Mouse (Mus musculus): ENCODE results near the gene Bcl2.

Bcl2 gene

DNA sequence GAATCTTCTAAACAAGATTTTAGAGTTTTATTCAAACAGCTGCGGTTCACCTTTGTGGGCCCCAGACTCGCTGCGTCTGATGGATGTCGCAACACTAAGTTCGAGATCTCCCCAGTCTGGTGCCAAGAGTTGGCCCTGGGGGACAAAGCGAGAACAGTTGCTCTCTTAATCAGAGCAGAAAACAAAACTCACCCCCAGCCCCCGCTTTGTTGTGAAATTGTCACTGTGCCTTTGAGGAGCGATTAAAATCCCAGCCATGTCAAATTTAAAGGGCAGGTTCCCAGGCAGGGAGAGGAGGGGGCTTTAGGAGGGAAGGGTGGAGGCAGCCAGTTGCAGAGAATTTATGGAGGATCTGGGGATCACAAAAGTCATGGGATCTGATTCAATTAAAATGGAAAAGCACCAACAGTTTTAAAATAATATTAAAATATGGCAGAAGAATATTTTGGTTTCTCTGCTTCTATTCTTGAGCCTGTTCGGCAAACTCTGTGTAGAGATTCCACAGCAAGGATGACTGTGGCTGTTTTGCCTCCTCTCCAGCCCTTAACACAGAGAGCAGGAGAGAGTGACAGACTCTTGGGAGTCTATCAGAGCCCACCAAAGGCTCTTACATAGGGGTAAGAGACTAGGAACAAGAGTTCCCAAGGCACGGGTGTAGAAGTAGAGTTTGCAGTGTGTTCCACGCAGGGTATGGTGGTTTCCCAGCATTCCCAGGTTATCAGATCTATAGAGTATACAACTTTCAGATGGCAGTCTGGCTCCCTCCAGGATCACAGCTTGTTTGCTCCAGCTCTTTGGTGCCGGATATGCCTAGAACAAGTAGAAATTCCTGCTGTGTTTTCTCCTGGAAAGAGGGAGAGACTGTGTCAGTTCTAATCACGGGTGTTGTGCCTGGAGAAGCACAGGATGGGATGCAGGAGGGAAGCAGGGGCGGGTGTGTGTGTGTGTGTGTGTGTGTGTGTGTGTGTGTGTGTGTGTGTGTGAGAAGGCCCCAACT, 130.5 kb downstream of the Bcl2 start:
- no peak for DNase-seq

DNA sequence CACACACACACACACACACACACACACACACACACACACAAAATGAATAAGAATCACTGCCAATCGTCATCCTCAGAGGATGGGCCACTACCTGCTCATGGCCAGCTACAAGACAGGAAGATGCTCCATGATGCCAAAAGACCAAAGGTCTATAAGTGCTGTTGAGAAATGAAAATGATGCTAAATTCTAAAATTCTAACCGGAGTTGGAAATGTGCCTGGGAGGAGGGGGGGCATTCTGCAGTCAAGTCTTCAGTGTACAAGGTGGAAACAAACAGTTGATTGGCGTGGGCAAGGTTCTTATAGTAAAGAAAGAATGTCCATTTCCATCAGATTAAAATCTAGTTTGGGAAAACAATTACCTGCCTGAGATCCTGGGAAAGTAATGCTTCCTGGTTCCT, 131.3 kb downstream of the Bcl2 start:
- no peak for DNase-seq

DNA sequence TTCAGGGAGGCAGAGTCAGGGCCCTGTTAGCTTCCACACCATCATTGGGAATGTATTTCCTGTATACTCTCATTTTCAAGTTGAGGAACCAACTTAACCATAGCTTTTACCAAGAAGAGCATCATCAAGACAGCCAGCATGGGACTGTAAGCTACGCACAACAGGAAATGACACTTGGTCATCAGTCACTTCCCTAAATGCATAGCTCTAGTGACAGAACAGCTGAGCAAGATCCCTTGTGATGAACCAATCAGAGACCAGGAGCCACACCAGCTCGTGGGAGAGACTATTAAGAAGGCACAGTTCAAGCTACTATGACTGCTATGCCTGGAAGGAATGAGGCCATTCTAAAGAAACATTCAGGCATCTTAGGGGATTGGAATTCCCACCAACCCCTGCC, 132.3 kb downstream of the Bcl2 start:
- no peak for DNase-seq

DNA sequence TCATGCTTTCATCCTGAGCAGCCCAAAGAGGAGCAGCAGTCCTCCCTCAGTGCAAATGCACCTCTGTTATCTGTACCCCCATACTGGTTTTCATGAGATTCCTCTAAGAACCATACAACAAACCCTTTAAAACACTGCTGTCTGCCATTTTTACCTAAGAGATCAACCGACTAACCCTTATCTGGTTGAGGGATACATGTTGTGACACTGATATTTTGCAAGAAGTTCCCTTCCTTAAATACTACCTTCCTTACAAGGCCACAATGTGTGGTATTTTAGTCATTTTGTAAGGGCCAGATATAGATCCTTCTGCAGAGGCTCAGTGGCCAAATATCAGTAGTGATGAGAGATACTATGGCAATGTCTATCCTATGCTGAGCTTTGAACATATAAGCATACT, 134.3 kb downstream of the Bcl2 start:
- DNase-seq = no peak

DNA sequence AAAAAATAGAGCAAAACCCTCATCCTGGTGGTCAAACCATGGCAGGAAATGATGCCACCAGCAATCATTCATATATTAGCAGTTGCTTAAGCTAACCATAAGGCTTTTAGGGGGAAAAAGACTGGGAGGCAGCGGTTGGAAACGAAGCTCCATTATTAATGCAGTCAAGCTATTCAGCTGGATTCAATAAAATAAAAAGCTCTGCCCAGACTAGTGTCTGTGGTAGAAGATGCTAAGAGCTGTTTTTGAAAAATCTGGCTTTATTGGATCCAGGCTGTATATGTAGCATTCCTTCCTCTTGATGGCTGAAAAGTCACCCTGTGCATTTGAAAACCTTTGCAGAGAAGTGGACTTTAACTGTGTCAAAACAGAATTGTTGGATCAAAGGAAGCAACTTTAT, 141.6 kb downstream of the Bcl2 start:
- DNase-seq = no peak

DNA sequence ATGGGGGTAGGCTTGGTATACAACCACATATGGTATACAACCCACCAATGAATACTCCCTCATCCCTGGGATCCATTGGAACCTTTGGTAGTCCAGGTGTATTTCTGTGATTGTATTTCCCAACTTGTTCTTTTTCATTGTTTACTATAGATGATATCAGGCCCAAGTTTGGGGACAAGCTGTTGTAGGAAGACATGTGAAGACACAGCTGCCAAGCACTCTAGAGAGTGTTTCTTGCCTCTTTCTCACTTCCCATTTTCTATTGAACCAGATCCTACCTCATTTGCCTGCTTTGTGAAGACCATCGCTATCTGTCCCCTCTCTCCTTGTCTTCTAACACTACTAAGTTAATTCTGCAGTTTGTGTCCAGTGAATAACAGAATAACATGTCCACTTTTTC, 143.2 kb downstream of the Bcl2 start:
- no peak for DNase-seq

DNA sequence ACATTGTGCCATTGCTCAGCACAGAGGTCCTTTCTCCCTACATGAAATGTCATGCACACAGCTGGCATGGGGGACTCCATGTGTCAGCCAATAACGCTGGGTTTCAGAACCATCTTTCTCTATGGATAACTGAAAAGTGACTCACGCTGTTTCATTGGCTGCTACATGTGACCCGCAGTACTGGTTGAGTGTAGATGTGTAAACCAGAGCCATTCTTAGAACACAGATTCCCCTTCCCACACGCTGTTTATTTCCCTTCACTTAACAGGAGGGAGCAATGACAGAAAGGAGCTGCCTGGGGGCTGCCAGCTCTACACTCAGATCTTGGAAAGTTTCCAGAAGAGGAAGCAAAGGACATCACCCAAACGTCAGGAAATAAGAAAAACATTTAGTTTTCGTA, 143.7 kb downstream of the Bcl2 start:
- DNase-seq = no peak

DNA sequence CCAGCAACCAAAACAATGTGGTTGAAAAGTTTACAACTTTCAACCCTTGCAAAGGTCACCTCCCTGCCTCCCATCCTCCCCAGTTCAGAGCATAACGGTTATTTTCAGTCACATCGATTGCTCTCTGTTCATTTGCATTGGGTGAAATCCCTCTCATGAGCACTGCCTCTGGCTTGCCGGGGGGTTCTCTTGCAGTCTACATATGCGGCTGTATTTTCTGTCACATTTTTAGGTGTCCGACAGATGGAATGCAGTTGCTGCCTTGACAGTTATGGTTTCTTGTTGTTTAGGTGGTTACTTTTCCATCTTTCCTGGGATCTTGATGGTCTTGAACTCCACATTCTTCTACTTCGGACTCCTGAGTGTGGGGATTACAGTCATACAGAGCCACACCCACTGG, 144.4 kb downstream of the Bcl2 start:
- DNase-seq = no peak

DNA sequence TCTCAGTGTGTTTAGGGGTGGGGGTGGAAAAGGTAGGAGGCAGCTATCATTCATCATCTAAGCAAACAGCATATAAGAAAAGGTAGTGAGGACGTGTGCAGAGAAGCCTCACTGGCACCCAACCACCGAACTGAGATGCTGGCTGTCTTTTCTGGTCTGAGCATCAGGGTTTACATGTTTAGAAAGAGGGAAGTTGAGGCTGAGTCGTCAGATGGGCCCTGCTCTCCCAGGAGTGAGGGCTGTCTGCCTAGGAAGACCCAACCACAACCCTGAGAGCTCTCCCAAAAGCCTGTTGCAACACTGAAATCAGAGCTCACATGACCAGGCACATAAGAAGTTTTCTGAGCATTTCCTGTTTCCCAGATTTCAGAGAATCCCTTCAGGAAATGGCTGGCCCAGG, 145.2 kb downstream of the Bcl2 start:
- no peak for DNase-seq

DNA sequence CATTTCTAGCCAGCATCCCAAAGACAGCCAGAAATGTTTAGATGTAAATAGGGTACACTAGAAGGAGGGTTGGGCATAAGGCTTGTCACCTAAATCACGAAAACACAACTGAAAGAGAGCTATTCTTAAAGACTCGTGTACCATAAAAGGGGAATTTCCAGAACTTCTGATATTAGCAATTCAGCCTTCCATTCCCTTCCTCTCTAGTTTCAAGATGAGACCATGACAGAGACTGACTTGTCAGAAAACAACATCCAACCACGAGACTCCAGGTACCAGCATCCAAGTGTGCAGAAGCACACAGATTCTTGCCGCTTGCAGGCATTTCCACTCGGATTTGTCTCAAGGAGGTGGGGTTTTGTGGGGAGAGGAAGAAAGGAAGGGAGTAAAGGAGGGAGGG, 146.6 kb downstream of the Bcl2 start:
- no peak for DNase-seq

DNA sequence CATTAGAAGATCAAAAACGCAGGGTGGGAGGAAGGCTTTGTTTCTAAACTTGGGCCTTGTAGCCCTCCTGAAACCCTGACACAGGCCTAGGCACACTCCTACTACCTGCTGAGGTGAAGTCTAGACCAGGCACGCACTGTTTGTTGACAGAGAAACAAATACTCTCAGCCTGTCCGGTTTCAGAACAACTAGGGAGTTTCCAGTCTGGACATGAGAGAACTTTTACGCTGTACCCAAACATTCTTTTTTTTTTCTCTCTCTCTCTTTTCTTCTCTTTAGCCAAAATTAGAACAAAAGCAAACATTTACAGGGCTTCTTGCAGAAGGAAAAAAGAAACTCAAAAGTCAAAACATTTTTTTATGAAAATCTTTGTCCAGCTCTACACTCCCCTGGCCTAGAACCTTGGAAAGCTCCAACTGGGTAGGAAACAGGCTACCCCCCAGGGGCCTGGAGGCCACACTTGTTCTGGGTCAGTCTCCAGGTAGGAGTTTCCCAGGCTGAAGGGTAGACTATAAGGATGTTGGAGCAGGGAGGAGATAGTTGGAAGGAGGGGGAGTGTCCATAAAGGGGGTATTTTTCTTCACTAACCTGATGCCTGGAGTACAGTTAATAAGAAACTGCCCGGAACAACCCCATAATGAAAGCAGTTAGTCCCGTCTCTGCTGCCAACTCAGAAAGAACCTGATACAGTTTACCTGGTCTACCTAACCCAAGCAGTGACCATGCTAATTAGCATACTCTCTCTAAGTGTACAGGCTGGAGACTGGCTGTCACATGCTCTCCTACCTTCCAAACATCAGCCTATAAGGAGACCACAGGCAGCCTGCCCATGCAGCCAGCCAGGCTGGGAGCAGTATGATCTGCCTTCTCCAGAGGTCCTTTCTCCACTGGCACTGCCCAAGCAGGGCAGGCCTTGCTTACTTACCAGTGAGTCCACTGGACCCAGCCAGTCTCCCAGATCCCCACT, 147.7 kb downstream of the Bcl2 start:
- no peak for DNase-seq

DNA sequence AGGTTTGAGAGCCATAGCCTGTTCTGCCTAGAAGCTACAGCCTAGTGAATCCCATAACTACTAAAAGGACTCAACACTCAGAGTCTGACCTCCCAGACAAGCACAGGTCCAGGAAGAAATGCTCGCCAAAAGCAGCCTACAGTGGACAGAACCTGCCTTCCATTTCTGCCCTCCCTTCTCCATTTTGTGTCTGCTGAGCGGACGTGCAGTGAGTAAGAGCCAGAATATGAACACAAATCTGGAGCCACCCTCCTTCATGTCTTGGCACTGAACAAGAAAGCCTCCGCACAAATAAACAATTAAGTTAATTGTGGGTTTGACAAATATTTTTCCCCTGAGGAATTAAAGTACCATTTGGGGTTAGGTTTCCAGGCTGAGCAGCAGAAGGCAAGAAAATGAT, 148.8 kb downstream of the Bcl2 start:
- DNase-seq = no peak

DNA sequence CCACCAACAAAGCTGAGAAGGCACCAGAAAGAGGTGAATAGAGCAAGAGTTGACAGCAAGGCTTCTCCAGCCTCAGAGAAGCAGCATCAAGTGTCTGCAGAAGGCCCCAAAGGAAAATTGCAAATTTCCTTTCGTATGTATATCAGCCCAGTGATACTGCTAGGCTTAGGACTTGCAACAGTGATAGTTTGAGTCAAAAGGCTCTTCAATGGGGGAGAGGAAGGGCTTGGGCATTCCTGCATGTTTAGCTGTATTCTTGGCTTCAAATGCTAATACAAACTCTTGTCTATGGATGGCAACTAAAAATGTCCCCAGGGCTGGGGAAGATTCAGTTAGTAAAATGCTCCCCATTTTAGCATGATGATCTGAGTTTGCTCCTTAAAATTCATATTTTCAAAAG, 149.6 kb downstream of the Bcl2 start:
- no peak for DNase-seq

DNA sequence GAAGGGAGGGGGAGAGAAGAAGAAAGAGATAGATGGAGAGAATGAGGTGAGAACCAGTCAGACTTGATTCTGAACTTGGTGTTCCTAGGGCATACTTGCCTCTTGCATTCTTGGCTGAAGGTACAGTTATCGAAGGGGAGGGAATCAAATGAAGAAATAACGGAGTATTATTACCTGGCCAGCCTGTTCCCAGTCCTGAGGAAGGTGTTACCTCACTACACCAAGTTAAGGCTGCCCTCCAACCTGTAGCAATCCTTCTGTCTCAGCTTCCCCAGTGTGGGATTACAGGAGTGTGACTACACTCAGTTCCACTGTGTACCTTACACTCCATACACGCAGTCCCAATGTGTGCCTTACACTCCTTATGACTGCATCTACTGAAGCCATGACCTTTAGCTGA, 151.3 kb downstream of the Bcl2 start:
- no peak for DNase-seq

DNA sequence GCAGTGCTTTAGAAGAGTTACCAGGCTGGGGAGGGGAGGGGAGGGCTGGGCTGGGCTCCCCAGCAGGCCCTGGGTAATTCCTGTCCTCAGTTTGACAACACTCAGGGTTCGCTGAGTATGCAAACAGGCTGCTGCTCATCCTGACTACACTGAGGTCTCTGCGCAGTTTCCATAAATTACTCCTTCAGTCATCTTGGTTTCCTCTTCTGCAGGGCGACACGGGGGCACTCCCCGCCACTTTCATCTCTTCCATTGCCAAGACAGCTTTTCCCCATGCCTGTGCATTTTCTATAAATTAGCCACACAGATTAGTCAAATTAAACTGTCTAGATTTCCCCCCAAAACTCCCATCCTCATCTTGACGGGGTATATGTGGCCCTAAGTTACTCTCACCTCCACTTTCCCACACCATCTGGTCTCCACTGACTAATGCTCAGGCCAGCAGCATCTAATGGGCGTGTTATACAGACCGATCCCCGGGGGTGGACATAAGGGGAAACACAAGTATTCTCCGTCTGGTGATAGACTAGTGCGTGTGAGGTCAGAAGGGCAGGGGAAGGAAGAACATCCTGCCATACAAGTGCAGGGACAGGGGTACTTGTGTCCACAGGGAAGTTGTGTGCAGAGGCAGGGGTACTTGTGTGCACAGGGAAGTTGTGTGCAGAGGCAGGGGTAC, 152.9 kb downstream of the Bcl2 start:
- no peak for DNase-seq

DNA sequence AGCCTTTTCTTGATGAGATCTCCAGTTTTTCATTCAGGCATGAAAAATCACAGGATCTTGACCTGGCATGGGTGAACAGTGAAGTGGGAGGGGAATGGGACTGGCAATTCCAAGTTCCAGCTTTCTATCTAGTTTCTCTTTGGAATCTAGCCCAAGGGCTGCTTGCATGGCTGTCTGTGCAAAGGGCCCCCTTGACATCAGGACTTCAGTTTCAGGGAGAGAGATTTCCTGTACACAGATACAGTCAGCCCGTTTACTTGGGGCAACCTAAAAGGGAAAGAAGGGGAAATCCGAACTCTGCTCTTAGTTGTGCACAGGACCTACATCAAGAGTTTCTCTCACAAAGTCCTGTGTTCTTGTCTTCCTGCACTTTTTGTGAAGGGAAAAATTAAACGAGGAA, 154.0 kb downstream of the Bcl2 start:
- no peak for DNase-seq

DNA sequence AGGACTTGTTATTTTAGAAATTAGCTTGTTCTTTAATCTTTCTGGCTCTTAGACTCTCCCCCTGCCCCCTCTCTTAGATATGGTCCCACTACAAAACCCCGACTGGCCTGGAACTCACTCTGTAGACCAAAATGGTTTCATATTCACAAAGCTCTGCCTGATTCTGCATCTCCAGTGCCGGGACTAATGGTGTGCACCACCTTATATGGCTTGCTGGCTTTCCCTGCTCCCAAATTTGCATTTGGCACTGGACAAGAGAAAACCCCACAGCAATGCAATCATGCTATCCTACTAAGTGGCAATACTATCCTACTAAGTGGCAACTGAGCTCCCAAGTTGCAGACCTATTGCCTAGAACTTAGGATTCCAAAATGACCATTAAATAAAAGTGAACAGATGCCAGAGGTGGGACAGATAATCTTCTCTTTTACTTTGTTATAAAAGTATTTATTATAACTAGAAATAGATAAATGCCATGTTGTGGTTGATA, 154.9 kb downstream of the Bcl2 start:
- DNase-seq = no peak

DNA sequence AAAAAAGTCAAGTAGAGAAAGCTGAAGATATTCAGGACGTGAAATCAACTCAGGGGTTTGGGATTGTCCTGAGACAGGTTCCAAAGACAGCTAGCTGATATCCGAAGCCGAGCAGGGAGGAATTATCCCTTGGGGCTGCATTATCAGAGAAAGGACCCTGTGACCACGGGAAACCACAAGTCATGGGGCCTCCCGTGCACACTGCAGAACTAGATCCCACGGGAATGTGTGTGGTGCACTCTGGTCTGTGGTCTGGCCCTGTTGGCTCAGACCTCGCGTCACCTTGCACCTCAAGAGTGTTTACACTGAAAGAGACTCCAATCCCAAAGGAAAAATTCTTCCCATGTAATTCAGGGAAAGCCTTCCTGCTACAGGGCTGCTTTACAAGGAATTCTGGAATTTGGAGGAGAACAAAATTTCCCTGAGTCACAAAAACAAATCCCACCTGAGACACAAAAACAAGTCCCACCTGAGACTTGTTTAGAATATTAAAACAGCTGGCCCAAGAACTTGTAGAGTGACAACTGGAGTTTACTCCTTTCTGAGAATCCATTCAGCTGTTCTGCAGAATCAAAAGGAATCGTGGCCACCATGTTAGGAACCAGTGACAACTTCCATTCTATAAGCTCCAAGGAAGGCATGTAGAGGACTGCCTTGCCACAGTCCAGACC, 158.4 kb downstream of the Bcl2 start:
- DNase-seq = no peak

DNA sequence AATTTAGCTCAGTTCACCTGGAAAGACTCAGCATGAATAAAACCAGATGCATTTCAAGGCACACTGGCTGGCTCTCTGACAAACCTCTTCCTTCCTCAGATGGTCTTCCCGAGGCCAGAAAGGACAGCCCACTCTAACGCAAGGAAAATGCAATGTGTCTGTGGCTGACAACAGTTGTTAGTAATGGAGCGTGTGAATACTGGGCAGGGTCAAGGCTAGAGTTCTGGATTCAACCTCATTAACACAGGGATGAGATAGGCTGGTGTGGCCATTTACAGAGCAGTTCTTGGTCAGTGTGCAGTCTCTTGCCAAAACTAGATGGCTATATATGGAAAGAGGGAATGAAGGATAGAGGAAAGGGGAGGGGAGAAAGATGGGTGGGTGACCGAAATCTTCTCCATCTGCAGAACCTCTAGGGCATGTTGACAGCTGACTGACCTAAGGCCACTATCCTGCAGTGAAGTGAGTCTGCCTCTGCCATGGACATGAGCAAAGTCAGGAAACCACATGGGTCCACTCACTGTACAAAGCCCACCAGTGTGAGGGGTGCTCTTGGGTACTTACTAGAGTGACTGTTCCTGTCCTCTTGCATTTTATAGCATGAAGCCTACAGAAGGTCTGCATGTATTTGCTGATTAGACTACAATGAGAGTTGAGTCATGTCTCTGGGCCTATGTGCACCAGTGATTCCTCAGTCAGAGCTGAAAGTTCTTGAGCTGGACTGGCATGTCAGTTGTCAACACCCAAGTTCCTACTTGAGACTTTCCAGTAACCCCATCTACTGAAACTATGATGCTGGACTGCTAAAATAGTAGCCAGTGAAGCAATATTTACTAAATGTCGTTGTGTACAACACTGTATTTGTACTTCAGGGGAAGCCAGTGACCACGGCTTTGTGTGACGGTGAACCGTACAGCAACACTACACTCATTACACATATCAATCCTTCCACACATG, 159.9 kb downstream of the Bcl2 start:
- DNase-seq = no peak

DNA sequence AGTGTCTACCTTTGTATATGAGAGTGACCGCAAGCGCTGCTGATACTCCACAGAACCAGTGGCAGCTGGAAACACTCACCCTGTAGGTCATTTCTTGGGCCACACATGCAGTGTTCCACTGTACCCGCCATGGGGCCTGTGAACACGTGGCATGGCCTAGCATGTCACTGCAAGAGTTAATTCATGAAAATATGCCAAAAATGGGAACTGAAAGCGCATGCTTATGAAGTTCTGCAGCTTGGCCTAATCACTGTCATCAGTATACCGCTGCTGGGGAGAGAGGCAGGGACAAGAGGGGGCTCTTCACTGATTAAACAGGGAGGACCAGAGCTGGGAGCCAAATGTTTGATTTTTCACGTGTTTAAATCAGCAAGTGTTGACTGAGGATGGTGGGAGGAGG, 161.2 kb downstream of the Bcl2 start:
- no peak for DNase-seq

DNA sequence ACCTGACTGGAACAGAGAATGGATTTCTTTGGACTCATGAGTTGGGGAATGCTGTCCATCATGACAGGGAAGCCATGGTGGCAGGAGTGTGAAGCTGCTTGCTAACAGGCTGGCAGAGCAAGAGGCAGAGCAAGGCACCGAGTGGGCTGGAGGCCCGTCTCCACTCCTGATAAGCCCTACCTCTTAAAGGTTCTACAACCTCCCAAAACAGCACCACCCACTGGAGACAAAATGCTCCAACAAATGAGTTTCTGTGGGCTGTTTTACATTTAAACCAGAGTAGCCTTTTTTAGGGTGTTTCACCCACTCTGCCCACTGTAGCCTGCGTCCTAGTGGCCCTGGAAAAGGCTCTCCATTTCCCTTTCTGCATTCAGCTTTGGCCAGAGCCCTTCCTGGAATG, 163.5 kb downstream of the Bcl2 start:
- DNase-seq = no peak
